Mouse (Mus musculus) neural tube, embryonic 11.5 days (tissue): ENCODE data around the gene Ephb1. TPM values are rescaled to one million over a fixed set of nuclear protein-coding genes. Genes with fewer than 3 reads are reported as not detected.
A peak's percentile ranks its signal among the peaks of the same experiment; 100 is the strongest.

Experiments
- ATAC-seq: fragments of 200-750 bp; cut with Nextera tagmentation; 2 replicates; pipeline ENCODE4 v1.8.0; 2017; ENCODE audit warnings: moderate number of reproducible peaks, mild to moderate bottlenecking, moderate TSS enrichment, moderate library complexity; ENCODE audit not compliant: insufficient read depth, low FRiP score, low TSS enrichment
- DNase-seq: peaks from one replicate; pipeline ENCODE4 v3.0.0-alpha.2; 2015; ENCODE audit warnings: low spot score
- H3K27ac ChIP-seq: fragments of 300-500 bp; sonication (generic); 2 replicates; pipeline ENCODE4 v1.5.1; 2014; ENCODE audit warnings: low read depth, mild to moderate bottlenecking, low read length
- H3K27me3 ChIP-seq: fragments of 300-500 bp; sonication (generic); 2 replicates; pipeline ENCODE4 v1.6.1; 2014; ENCODE audit warnings: mild to moderate bottlenecking, low read length, mixed read lengths; ENCODE audit not compliant: control insufficient read depth, insufficient read depth
- H3K36me3 ChIP-seq: fragments of 300-500 bp; sonication (generic); 2 replicates; pipeline ENCODE4 v1.6.1; 2014; ENCODE audit warnings: mild to moderate bottlenecking, low read length, moderate library complexity, mixed read lengths; ENCODE audit not compliant: control insufficient read depth, insufficient read depth
- H3K4me1 ChIP-seq: fragments of 300-500 bp; sonication (generic); 2 replicates; pipeline ENCODE4 v1.6.1; 2014; ENCODE audit warnings: low read length, mixed read lengths; ENCODE audit not compliant: control insufficient read depth, insufficient read depth
- H3K4me2 ChIP-seq: fragments of 300-500 bp; sonication (generic); 2 replicates; pipeline ENCODE4 v1.6.1; 2014; ENCODE audit warnings: low read depth, mild to moderate bottlenecking, moderate library complexity
- H3K4me3 ChIP-seq: fragments of 300-500 bp; sonication (generic); 2 replicates; pipeline ENCODE4 v1.5.1; 2014; ENCODE audit warnings: low read depth, low read length
- H3K9ac ChIP-seq: fragments of 300-500 bp; sonication (generic); 2 replicates; pipeline ENCODE4 v1.6.1; 2014; ENCODE audit warnings: mild to moderate bottlenecking, low read length
- H3K9me3 ChIP-seq: fragments of 300-500 bp; sonication (generic); 2 replicates; pipeline ENCODE4 v1.6.1; 2016; ENCODE audit warnings: low read length; ENCODE audit not compliant: control insufficient read depth
- WGBS: fragments of 180-500 bp; shearing (Covaris S2); extraction: QIAGEN DNeasy Blood & Tissue Kit; methylation state at CpG from one replicate; pipeline ENCODE4 v1.1.7; 2014; 5-methylcytosine and 5-hydroxymethylcytosine counted together
- polyA plus RNA-seq: library from polyadenylated mRNA; unstranded; fragments of >200 nt; fragmentation: Nextera tagmentation; extraction: Ambion mirVana; gene quantifications from 2 replicates; pipeline ENCODE4 v1.2.1, GENCODE M21; 2014

Gene Ephb1
- 11.2 and 11.5 TPM in 2 replicates for polyA plus RNA-seq

- peak within 1 kb of the TSS; percentile 3; the same call in 1 of the 2 replicates for H3K27ac ChIP-seq
Measured at GRCm38 (mm10) chr9:102354561-102354973, at the start of gene Ephb1. Gene Ephb1 (minus strand): TSS chr9:102354693.

GRCm38 (mm10) chr9:102403086-102404021 is 48.9 kb upstream of the Ephb1 start:
- 28% methylated on average over 18 of the region's 18 CpGs for WGBS
- H3K4me3 ChIP-seq: no peak overlapping the region
- H3K9me3 ChIP-seq: no peaks in the 10 kb centered on the region
- no peak overlapping the region for H3K27ac ChIP-seq
- H3K27me3 ChIP-seq: no peaks in the 10 kb centered on the region
- no peak overlapping the region for H3K9ac ChIP-seq
- no peaks in the 10 kb centered on the region for H3K4me1 ChIP-seq
- ATAC-seq (peak; percentile 65; the same call in 1 of the 2 replicates), DNase-seq (peak; percentile 56)
- no peak overlapping the region for H3K4me2 ChIP-seq
- no peaks in the 10 kb centered on the region for H3K36me3 ChIP-seq

More at GRCm38 (mm10) chr9:102354561-102354973, at the start of gene Ephb1:
- H3K36me3 ChIP-seq: no peaks in the 10 kb centered on the region
- DNase-seq (peak; percentile 89), ATAC-seq (peak; percentile 89)
- peaks cover 39% of the 10 kb centered on the region for H3K27me3 ChIP-seq
- peak within 1 kb of the TSS; percentile 70 for H3K4me3 ChIP-seq
- H3K9ac ChIP-seq: peak within 1 kb of the TSS; percentile 81
- H3K4me1 ChIP-seq: peaks cover 8% of the 10 kb centered on the region; the same call in 1 of the 2 replicates
- WGBS: 0% methylated on average over 22 of the region's 22 CpGs
- no peaks in the 10 kb centered on the region for H3K9me3 ChIP-seq
- peak within 1 kb of the TSS; percentile 100 for H3K4me2 ChIP-seq

- no peaks in the 10 kb centered on the region for H3K4me1 ChIP-seq
- H3K27ac ChIP-seq: no peak overlapping the region
- H3K9me3 ChIP-seq: no peaks in the 10 kb centered on the region
- WGBS: 70% methylated on average over 3 of the region's 3 CpGs
- H3K27me3 ChIP-seq: no peaks in the 10 kb centered on the region
- no peak overlapping the region for H3K4me3 ChIP-seq
- H3K4me2 ChIP-seq: no peak overlapping the region
- DNase-seq (no peak), ATAC-seq (no peak)
- H3K9ac ChIP-seq: no peak overlapping the region
- H3K36me3 ChIP-seq: no peaks in the 10 kb centered on the region
Measured at GRCm38 (mm10) chr9:102402671-102403070, 48.2 kb upstream of the Ephb1 start.

- Histone ChIP-seq H3K9me3 (no peaks in the 10 kb centered on the region), H3K27me3 (no peaks in the 10 kb centered on the region), H3K4me3 (no peak overlapping the region), H3K27ac (no peak overlapping the region), H3K36me3 (no peaks in the 10 kb centered on the region), H3K4me2 (no peak overlapping the region), H3K9ac (no peak overlapping the region), H3K4me1 (no peaks in the 10 kb centered on the region)
- 54% methylated on average over 8 of the region's 8 CpGs for WGBS
- DNase-seq (no peak), ATAC-seq (no peak)
Measured at GRCm38 (mm10) chr9:102388266-102388665, 33.8 kb upstream of the Ephb1 start.

GRCm38 (mm10) chr9:102386816-102387215 is 32.3 kb upstream of the Ephb1 start:
- H3K9ac ChIP-seq: no peak overlapping the region
- H3K4me2 ChIP-seq: no peak overlapping the region
- no peak overlapping the region for H3K27ac ChIP-seq
- H3K4me3 ChIP-seq: no peak overlapping the region
- no peak for ATAC-seq
- no peaks in the 10 kb centered on the region for H3K27me3 ChIP-seq
- WGBS: 94% methylated on average over 9 of the region's 9 CpGs
- no peak for DNase-seq
- no peaks in the 10 kb centered on the region for H3K36me3 ChIP-seq
- H3K9me3 ChIP-seq: no peaks in the 10 kb centered on the region
- H3K4me1 ChIP-seq: no peaks in the 10 kb centered on the region

GRCm38 (mm10) chr9:102380235-102380634 is 25.7 kb upstream of the Ephb1 start:
- ATAC-seq (no peak), DNase-seq (no peak)
- no peak overlapping the region for H3K9ac ChIP-seq
- H3K36me3 ChIP-seq: no peaks in the 10 kb centered on the region
- H3K4me2 ChIP-seq: no peak overlapping the region
- no peak overlapping the region for H3K4me3 ChIP-seq
- H3K9me3 ChIP-seq: no peaks in the 10 kb centered on the region
- no peaks in the 10 kb centered on the region for H3K4me1 ChIP-seq
- 93% methylated on average over 2 of the region's 2 CpGs for WGBS
- no peaks in the 10 kb centered on the region for H3K27me3 ChIP-seq
- H3K27ac ChIP-seq: no peak overlapping the region

- Histone ChIP-seq H3K9ac (no peak overlapping the region), H3K27me3 (no peaks in the 10 kb centered on the region), H3K4me3 (no peak overlapping the region), H3K27ac (no peak overlapping the region), H3K9me3 (no peaks in the 10 kb centered on the region), H3K36me3 (no peaks in the 10 kb centered on the region), H3K4me2 (no peak overlapping the region), H3K4me1 (no peaks in the 10 kb centered on the region)
- DNase-seq: no peak
- no peak for ATAC-seq
- 89% methylated on average over 5 of the region's 5 CpGs for WGBS
Measured at GRCm38 (mm10) chr9:102374661-102375060, 20.2 kb upstream of the Ephb1 start.

DNA sequence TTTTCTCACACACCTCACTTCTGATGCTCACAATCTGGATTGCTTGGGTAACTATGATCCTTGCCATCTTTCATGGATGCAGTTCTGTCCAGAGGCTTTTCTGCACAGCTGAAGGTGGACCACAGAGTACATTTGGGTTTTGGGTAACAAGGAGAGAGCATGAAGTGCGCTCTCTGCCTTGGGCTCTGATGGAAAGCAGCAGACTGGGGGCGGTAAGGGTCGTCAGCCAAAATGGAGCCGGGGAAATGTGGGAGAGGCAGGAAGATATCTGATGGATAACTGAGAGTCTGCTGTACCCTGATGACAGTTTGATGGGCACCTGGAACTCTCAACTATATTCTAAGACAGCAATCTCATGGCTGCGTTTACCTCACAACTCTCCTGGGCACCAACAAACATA is 19.4 kb upstream of the Ephb1 start:
- no peak for DNase-seq

GRCm38 (mm10) chr9:102371936-102372335 is 17.4 kb upstream of the Ephb1 start:
- 89% methylated on average over 3 of the region's 3 CpGs for WGBS
- no peak for DNase-seq
- H3K27ac ChIP-seq: no peak overlapping the region
- H3K4me2 ChIP-seq: no peak overlapping the region
- H3K4me3 ChIP-seq: no peak overlapping the region
- no peaks in the 10 kb centered on the region for H3K9me3 ChIP-seq
- H3K36me3 ChIP-seq: no peaks in the 10 kb centered on the region
- H3K4me1 ChIP-seq: no peaks in the 10 kb centered on the region
- no peaks in the 10 kb centered on the region for H3K27me3 ChIP-seq
- no peak overlapping the region for H3K9ac ChIP-seq
- ATAC-seq: no peak

More for the DNA sequence above, 19.4 kb upstream of the Ephb1 start:
- H3K4me3 ChIP-seq: no peak overlapping the region
- H3K9ac ChIP-seq: no peak overlapping the region
- 92% methylated on average over 5 of the region's 5 CpGs for WGBS
- no peaks in the 10 kb centered on the region for H3K4me1 ChIP-seq
- H3K27me3 ChIP-seq: no peaks in the 10 kb centered on the region
- H3K36me3 ChIP-seq: no peaks in the 10 kb centered on the region
- no peak overlapping the region for H3K27ac ChIP-seq
- H3K4me2 ChIP-seq: no peak overlapping the region
- H3K9me3 ChIP-seq: no peaks in the 10 kb centered on the region
- ATAC-seq: no peak
